Mouse (Mus musculus) embryonic facial prominence, embryonic 14.5 days (tissue): ENCODE results near the gene Tmem109. TPM values are rescaled to one million over a fixed set of nuclear protein-coding genes. Genes with fewer than 3 reads are reported as not detected.

Source experiments
- ATAC-seq: fragments of 200-750 bp; cut with Nextera tagmentation; 2 replicates; pipeline ENCODE4 v1.8.0; 2017; ENCODE audit warnings: low read depth, moderate number of reproducible peaks, moderate TSS enrichment
- DNase-seq: peaks from one replicate; pipeline ENCODE4 v3.0.0-alpha.2; 2015; ENCODE audit warnings: low spot score
- H3K27ac ChIP-seq: fragments of 300-500 bp; sonication (generic); replicated peaks from 2 replicates; pipeline ENCODE4 v1.5.1; 2014; ENCODE audit warnings: low read depth, mild to moderate bottlenecking, low read length, moderate library complexity
- H3K27me3 ChIP-seq: fragments of 300-500 bp; sonication (generic); replicated peaks from 2 replicates; pipeline ENCODE4 v1.6.1; 2014; ENCODE audit warnings: low read length; ENCODE audit not compliant: control insufficient read depth, insufficient read depth
- H3K36me3 ChIP-seq: fragments of 300-500 bp; sonication (generic); 2 replicates; pipeline ENCODE4 v1.6.1; 2014; ENCODE audit warnings: low read length, mixed read lengths; ENCODE audit not compliant: control insufficient read depth, insufficient read depth
- H3K4me1 ChIP-seq: fragments of 300-500 bp; sonication (generic); 2 replicates; pipeline ENCODE4 v1.6.1; 2014; ENCODE audit warnings: antibody characterized with exemption, low read length; ENCODE audit not compliant: control insufficient read depth, insufficient read depth
- H3K4me2 ChIP-seq: fragments of 300-500 bp; sonication (generic); 2 replicates; pipeline ENCODE4 v1.6.1; 2014; ENCODE audit warnings: low read depth, mild to moderate bottlenecking, low read length, moderate library complexity, mixed read lengths
- H3K4me3 ChIP-seq: fragments of 300-500 bp; sonication (generic); 2 replicates; pipeline ENCODE4 v1.5.1; 2014; ENCODE audit warnings: low read depth, mild to moderate bottlenecking, low read length
- H3K9ac ChIP-seq: fragments of 300-500 bp; sonication (generic); 2 replicates; pipeline ENCODE4 v1.6.1; 2014; ENCODE audit warnings: low read depth, mild to moderate bottlenecking, low read length, moderate library complexity, mixed read lengths
- H3K9me3 ChIP-seq: fragments of 300-500 bp; sonication (generic); 2 replicates; pipeline ENCODE4 v1.6.1; 2016; ENCODE audit warnings: low read length; ENCODE audit not compliant: control insufficient read depth
- WGBS: fragments of 180-500 bp; shearing (Covaris S2); extraction: QIAGEN DNeasy Blood & Tissue Kit; methylation state at CpG from one replicate; pipeline ENCODE4 v1.1.7; 2014; 5-methylcytosine and 5-hydroxymethylcytosine counted together
- polyA plus RNA-seq: library from polyadenylated mRNA; unstranded; fragments of >200 nt; fragmentation: Nextera tagmentation; extraction: Ambion mirVana; gene quantifications from 2 replicates; pipeline ENCODE4 v1.2.1, GENCODE M21; 2014

Gene Tmem109
- polyA plus RNA-seq, 1 experiment from 2014 or later = 137 TPM

DNA sequence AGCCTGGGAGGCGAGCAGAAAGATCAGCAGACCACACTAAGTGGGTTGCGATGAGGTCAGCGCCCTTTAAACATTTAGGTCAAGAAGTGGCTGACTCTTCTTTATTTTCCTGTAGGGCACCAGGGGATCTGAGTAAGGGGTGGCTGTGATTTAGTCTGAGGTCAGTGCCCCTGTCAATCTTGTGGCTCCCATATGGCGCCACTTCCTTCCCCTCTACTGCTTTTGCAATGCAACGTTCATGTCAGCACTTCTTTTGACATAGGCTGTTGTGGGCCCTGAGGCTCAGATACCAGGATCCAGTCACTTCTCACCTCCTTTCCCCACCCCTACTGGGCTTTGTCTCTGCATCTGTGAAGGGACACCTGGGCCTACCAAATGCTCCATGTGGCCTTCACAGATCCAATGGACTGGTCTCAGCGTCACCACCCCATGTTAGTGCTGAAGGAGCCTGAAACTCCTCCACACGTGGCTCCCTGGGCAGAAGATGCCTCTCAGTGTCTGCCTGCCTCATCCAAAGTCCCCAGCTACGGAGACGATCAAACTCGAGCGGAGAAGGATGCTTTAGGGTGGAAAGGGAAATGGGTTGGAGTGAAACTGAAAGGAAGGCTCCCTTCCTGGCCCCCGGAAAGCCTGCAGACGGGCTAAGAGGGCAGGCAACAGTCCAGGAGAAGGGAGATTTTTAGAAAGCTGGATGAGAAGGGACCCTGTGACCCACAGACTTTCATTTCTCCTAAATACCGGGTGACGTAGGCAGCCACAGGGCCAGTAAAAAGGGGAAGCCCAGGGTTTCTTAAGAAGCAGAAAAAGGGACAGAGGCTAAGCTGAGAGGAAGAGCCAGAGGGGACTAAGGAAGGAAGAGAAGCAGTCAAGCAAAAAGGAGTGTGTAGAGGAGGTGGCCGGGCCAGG lies 39.8 kb downstream of the Tmem109 start:
- WGBS = 31% methylated on average over 16 of the region's 16 CpGs
- Histone ChIP-seq H3K27ac (no peak overlapping the region), H3K9ac (no peak overlapping the region), H3K36me3 (no peaks in the 10 kb centered on the region), H3K4me1 (no peaks in the 10 kb centered on the region), H3K4me3 (no peak overlapping the region), H3K9me3 (no peaks in the 10 kb centered on the region), H3K27me3 (no peaks in the 10 kb centered on the region), H3K4me2 (no peak overlapping the region)
- ATAC-seq = no peak
- no peak for DNase-seq

DNA sequence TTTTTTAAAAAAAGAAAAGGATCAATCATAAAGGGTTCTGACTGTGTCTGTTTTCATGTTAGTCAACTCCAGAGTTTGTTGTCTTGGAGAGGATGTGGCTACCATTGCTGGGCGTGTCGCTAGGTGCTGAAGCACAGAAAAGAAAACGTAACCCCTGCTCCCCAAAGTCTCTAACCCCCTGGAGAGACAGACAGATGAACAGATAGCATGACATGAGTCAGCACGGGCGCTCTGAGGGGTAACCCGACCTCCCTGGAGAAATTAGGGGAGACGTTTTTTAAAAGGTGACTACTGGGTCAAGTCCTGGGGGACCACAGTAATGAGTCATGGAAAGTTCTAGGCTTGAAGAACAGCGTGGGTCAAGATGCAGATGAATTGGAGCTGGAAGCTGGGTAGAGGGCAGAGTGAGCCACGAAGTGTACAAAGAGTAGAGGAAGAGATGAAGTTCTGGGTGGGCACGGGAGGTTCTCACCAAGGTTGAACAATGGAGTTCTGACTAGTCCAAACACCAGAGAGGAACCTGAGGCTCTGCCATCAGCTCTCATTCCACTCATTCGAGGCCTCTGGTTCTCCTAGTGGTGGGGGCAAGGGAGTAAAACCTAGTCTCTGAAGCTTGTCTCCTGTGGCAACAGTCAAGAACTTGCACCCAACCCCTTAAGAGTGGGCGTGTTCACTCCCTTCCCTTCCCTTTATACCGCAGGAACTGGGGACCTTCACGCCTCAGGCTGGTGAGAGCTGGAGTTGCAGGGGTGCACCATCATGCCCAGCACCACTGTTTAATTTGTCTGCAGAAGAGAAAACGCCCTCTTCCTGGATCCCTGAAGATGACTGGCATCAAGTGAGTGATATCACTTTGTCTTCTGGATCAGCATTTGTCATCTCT lies 42.5 kb downstream of the Tmem109 start, which contains the start of gene Slc15a3:
TSS of gene Slc15a3 (plus strand) at position 718 of the 883 bp plus-strand sequence.
- WGBS = 71% methylated on average over 15 of the region's 15 CpGs
- ATAC-seq = no peak
- Histone ChIP-seq H3K27ac (no peak within 1 kb of the TSS), H3K4me3 (no peak within 1 kb of the TSS), H3K9ac (no peak within 1 kb of the TSS), H3K4me2 (no peak within 1 kb of the TSS), H3K36me3 (no peaks in the 10 kb centered on the region), H3K9me3 (no peaks in the 10 kb centered on the region), H3K4me1 (no peaks in the 10 kb centered on the region), H3K27me3 (no peaks in the 10 kb centered on the region)
- no peak for DNase-seq

- H3K4me1 ChIP-seq = no peaks in the 10 kb centered on the region
- H3K4me3 ChIP-seq = no peak overlapping the region
- no peak overlapping the region for H3K27ac ChIP-seq
- no peaks in the 10 kb centered on the region for H3K36me3 ChIP-seq
- no peaks in the 10 kb centered on the region for H3K27me3 ChIP-seq
- ATAC-seq = no peak
- no peak for DNase-seq
- H3K4me2 ChIP-seq = no peak overlapping the region
- 45% methylated on average over 3 of the region's 3 CpGs for WGBS
- H3K9ac ChIP-seq = no peak overlapping the region
- no peaks in the 10 kb centered on the region for H3K9me3 ChIP-seq
Measured at GRCm38 (mm10) chr19:10835671-10836070, 46.1 kb downstream of the Tmem109 start.

- ATAC-seq = no peak
- Histone ChIP-seq H3K27me3 (no peaks in the 10 kb centered on the region), H3K4me3 (no peak overlapping the region), H3K36me3 (no peaks in the 10 kb centered on the region), H3K27ac (no peak overlapping the region), H3K9ac (no peak overlapping the region), H3K4me1 (no peaks in the 10 kb centered on the region), H3K9me3 (no peaks in the 10 kb centered on the region), H3K4me2 (no peak overlapping the region)
- DNase-seq = no peak
- WGBS = 68% methylated on average over 3 of the region's 3 CpGs
Measured at GRCm38 (mm10) chr19:10833611-10834010, 48.2 kb downstream of the Tmem109 start.

DNA sequence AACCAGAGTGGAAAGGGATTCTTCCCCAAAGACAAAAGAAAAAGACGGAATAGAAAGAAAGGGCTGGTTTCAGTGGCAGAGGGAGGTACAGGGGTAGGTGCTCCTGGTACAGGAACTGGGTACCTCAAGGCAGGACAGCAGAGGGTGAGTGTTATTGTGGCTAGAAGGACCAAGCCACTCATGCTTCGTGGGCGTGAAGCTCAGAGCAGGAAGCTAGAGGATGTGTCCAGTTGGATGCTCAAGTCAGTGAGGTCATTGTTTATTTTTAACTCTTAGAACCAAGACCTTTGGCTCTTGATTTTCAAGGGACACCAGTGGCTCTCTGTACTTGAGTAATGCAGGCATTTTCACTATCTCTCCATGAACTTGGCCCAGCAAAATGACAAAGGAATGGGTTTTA lies 49.8 kb downstream of the Tmem109 start:
- no peaks in the 10 kb centered on the region for H3K27me3 ChIP-seq
- 86% methylated on average over 3 of the region's 3 CpGs for WGBS
- H3K9me3 ChIP-seq = no peaks in the 10 kb centered on the region
- H3K36me3 ChIP-seq = no peaks in the 10 kb centered on the region
- DNase-seq = no peak
- no peak overlapping the region for H3K27ac ChIP-seq
- no peaks in the 10 kb centered on the region for H3K4me1 ChIP-seq
- no peak overlapping the region for H3K9ac ChIP-seq
- H3K4me3 ChIP-seq = no peak overlapping the region
- no peak overlapping the region for H3K4me2 ChIP-seq
- ATAC-seq = no peak

DNA sequence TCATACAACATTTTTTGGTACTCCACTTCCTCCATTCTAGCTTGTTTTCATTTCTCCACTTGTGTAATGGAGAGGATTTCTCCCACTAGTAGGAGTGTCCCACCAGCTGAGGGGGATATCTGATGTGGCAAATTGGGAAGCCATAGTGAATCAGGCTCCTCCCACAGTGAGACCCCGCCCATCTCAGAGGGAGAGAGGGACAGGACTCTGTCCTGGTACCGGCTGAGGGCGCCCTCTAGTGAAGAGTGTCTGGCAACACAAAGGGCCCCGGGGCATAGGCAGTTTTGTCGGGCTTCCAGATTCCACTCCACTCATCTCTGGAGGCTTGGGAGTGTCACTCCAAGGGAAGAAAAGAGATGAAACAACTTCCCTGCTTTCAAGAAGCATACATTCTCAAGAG lies 50.4 kb downstream of the Tmem109 start:
- no peaks in the 10 kb centered on the region for H3K27me3 ChIP-seq
- no peak overlapping the region for H3K4me2 ChIP-seq
- H3K9ac ChIP-seq = no peak overlapping the region
- no peaks in the 10 kb centered on the region for H3K9me3 ChIP-seq
- H3K27ac ChIP-seq = no peak overlapping the region
- WGBS = 13% methylated on average over 5 of the region's 5 CpGs
- peak; percentile 65; the same call in 1 of the 2 replicates for ATAC-seq
- H3K4me1 ChIP-seq = no peaks in the 10 kb centered on the region
- no peaks in the 10 kb centered on the region for H3K36me3 ChIP-seq
- peak; percentile 51 for DNase-seq
- no peak overlapping the region for H3K4me3 ChIP-seq

DNA sequence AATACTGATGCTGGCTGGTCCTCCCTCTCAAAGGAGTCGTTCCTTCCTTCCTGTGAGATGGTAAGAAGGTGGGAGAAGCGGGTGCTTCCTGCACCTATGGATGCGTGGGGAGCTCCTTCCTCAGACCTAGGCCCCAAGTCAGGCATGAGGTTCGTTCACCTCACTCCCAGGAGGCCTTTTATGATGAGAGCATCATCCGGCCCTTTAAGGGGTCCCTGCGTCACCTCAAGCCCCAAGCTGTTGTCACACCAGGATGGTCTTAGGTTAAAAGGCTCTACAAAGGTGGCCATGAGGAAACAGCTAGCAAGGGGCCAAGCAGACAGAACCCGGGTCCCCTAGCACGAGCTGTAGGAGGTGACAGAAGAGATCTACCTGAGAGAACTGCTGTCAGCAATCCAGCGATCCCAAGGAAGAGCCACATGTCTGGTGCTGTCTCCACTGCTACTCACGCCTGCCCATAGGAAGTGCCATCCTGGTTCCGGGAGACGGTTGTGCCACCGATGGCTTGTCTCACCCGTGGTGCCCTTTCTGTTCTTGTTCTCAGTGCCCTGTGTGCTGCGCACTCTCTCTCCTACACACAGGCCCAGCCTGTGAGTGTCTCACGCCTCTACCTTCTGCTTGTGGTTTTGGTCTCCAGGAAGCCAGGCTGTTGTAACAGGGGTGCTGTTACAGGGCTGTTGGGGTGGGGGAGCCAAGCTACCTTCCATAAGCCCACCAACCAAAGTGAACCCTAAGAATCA lies 52.2 kb downstream of the Tmem109 start, which contains the start of gene Cd6:
TSS of gene Cd6 (minus strand) at position 623 of the 740 bp plus-strand sequence.
- no peaks in the 10 kb centered on the region for H3K36me3 ChIP-seq
- no peak for DNase-seq
- no peaks in the 10 kb centered on the region for H3K27me3 ChIP-seq
- no peak within 1 kb of the TSS for H3K4me3 ChIP-seq
- H3K9ac ChIP-seq = no peak within 1 kb of the TSS
- WGBS = 88% methylated on average over 16 of the region's 16 CpGs
- no peak for ATAC-seq
- H3K9me3 ChIP-seq = no peaks in the 10 kb centered on the region
- no peaks in the 10 kb centered on the region for H3K4me1 ChIP-seq
- no peak within 1 kb of the TSS for H3K27ac ChIP-seq
- H3K4me2 ChIP-seq = no peak within 1 kb of the TSS

- Histone ChIP-seq H3K4me1 (no peaks in the 10 kb centered on the region), H3K27me3 (no peaks in the 10 kb centered on the region), H3K4me2 (no peak overlapping the region), H3K27ac (no peak overlapping the region), H3K4me3 (no peak overlapping the region), H3K9ac (no peak overlapping the region), H3K36me3 (no peaks in the 10 kb centered on the region), H3K9me3 (no peaks in the 10 kb centered on the region)
- DNase-seq (no peak), ATAC-seq (no peak)
- WGBS = 89% methylated on average over 5 of the region's 5 CpGs
Measured at GRCm38 (mm10) chr19:10828321-10828720, 53.5 kb downstream of the Tmem109 start.
